Mouse (Mus musculus): ENCODE measurements at regions not wholly inside any gene's neighbourhood (a gene's known extent, or its start where the extent isn't known, plus 50 kb on each side); places are given as distances from the start of the nearest gene placed in this dataset.

DNA sequence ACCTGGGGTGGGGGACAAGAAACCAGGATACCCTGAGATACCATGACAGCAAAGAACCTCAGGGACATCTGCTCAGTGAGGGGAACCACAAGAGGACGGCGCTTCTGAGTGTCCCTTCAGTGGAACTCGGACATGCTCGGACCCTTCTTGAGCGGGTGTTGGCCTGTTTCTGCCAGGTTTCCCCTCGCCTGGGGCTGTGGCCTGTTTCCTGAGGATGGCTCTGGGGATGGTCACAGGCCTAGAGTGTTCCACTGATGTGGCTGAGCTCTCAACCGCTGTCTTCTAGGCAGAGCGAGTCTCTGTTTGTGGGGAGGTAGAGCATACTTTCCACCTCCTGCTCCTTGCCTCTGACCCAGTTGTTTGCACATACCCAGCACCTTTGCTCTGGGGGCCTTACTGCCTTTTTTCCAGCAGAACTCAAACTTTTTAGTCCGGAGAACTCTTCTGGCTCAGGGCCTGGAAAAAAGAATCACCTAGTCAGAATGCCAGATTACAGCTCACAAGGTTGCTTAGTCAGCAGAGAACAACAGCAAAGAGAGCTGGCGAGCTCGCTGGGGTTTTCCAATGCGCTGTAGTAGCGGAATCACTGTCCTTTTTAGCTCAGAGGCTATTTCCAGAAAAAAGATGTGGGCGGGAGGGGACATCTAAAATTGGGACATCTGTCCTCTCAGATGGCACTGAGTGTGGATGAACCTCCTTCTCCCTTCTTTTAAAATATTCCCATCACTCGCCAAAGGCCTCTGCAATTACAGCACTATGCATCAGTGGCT, 65.3 kb downstream of the Med10 start:
- no peak for DNase-seq

DNA sequence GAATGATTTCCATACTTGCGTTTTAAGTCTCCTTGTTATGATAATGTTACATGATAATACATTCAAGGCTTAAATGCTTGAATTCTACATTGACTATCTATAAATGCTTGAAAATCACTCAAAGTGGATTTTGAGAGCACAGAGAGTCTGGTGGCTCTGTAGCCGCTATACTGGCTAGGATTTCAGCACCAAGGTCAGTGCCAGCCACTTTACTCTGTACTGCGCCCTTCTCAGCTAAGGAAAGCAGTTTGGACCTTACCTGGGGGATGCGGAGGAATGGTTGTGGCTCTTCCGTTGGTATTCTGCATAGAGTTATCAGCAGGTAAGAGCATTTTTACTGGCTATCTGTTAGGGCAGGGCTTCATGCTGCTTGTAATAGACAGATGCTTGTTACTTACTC, 94.3 kb downstream of the Med10 start:
- DNase-seq: peak in 1 of 2 experiments; percentile 34

GRCm38 (mm10) chr13:69901139-69901538, 98.9 kb downstream of the Med10 start:
- no peak for DNase-seq

- no peak for DNase-seq
These were observed 104.8 kb downstream of the Med10 start for GRCm38 (mm10) chr13:69906802-69907537.

- DNase-seq: no peak
These were observed 113.6 kb downstream of the Med10 start for GRCm38 (mm10) chr13:69915796-69916195.

- no peak for DNase-seq
These were observed 130.7 kb downstream of the Med10 start for GRCm38 (mm10) chr13:69932695-69933550.

DNA sequence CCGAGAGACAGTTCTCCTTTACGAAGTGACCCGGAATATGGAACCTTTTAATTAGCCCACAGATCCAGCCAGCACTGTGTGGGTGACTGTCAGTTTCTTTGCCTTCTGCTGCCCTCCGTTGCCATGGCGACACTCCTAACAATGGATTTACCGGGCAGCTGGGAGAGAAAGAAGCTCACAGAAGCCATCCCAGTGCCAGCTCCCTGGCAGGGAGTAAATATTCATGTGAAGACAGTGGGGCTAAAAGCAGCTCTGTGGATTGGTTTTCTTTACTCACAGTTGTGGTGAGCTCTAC, 131.3 kb downstream of the Med10 start:
- DNase-seq: no peak

GRCm38 (mm10) chr13:69939791-69940190, 137.6 kb downstream of the Med10 start:
- DNase-seq: no peak

GRCm38 (mm10) chr13:69944651-69945050, 142.5 kb downstream of the Med10 start:
- DNase-seq: no peak

GRCm38 (mm10) chr13:69946615-69947014, 144.4 kb downstream of the Med10 start:
- DNase-seq: no peak

DNA sequence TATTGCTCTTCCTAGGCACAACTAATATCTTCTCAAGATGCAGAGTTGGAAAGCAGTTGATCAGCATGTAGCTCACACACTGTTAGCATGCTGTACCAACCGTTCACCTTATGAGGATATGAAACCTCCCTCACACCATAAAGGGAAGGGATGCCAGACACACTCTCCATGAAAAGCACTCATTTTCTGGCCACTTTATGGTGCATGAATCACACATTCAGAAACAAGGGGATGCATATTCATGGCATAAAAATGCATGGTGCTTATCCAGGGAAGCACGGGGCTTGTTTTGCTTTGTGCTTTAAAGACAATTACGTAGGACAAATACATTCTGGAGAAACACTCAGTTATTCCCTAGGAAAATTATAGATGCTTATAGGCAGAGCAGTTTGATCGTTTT, 149.9 kb downstream of the Med10 start:
- DNase-seq: no peak

DNA sequence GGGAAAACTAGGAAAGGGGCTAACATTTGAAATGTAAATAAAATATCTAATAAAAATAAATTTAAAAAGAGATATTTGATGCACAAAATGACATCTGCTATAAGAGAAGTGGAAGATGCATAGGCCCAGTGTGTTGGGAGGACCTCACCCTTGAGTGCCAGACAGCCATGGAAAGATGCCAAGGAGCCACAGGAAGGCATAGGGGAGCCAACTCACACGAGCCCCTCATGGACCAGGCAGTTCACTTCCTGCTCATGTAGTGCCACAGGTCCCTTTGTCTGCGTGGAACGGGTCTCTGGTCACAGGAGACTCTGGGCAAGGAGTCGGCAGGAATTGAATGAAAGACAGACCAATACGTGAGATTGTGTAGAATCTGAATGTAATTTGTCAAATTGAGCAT, 152.0 kb downstream of the Med10 start:
- no peak for DNase-seq

GRCm38 (mm10) chr13:69955503-69955902, 153.3 kb downstream of the Med10 start:
- DNase-seq: no peak

DNA sequence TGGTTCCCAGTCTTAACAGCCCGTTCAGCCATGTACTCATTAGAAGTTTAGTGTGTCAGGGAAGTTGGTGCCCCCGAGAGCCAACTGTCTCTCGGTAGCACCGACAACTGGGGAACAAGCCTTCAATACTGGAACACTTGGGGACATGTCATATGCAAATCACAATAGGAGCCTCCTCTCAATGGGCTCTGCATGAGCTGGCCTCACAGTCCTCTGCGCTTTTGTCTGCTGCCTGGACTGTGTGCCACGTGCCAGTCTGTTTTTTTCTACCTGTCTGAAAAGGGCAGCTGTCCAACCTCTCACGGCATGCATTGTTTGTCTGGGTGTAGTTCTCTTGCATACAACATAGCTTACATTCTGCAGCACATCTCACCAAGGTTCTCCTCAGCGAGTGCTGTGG, 161.7 kb downstream of the Med10 start:
- no peak for DNase-seq

DNA sequence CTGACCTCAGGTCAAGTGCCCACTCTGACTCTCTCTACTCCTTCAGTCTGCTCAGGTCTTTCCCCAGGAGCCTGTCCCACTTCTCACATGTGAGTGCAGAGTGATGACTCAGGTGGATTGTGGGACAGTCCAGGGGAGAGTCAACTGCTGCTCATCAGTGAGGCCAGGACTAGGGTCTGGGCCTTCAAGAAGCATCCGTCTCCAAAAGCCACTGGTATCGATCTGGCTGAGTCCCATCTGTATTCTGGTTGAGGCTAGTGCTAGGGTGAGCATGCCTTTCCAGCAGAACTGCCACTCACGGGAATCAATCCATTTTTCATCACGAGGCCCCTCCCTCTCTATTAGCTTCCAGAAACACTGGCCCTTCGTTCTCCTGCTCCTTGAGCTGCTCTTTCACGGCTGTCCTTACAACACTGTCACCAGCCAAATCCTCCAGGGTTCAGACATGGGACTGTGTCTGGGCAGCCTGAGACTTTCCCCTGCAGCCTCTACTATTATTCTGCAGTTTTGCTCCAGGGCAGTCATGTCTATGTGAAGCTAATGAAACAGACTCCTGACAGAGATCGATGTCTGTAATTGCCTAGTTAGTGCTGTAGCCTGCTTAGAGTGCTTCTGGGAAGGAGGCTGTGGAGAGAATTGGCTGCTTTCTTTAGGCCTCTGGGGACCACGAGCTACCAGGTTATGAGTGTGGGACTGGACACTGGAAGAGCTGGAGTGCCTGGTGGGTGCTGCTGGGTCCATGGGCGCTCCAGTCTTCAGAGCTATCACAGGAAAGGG, 169.3 kb downstream of the Med10 start:
- DNase-seq: no peak

GRCm38 (mm10) chr13:69974835-69975234, 172.6 kb downstream of the Med10 start:
- DNase-seq: no peak

GRCm38 (mm10) chr13:69984159-69984558, 182.0 kb downstream of the Med10 start:
- DNase-seq: no peak

GRCm38 (mm10) chr13:69987181-69987580, 185.0 kb downstream of the Med10 start:
- DNase-seq: peak in 1 of 2 experiments; percentile 2

- DNase-seq: peak in 1 of 2 experiments; percentile 4
These were observed 186.1 kb downstream of the Med10 start for GRCm38 (mm10) chr13:69988319-69988718.

- peak; percentile 49 to 63 for DNase-seq
These were observed 189.2 kb downstream of the Med10 start for GRCm38 (mm10) chr13:69991253-69991891.

DNA sequence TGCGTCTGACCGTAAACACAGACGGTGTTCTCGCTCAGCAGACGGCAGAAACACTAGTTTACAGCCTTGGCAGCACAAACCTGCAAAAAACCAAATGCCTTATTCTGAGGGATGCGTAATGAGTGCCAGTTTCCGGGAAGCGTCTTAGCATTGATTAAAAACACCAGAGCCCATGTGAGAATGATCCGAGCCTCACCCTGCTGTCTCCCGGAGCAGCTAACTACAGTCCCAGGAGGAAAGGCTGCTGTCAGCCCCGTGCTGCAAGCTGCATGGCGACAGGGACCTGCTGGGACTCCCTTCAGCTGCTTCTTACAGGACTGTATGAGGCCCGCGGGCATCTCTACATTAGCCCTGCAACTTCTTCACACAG, 189.7 kb downstream of the Med10 start:
- DNase-seq: no peak

DNA sequence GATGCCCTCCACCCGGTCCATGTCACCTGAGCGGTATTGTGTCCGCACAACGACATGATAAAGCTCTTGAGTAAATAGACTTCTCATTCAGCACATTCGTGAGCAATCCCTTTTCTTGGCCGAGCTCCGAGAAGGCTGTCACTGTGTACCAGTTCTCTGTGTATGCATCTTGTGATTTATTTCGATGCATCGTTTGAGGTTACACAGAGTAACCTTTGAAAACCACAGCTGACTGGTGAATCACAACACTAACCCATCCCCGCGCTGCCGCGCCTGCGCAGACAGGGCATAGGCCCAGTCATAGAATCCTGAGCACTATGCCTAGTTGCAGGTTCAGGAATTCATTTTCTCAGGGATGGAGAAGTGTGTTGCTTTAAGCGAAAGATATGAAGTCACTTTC, 201.4 kb downstream of the Med10 start:
- DNase-seq: no peak
